Mouse (Mus musculus) brain, embryonic 14.5 days (tissue): ENCODE measurements around the gene Hfe2.
A peak's percentile ranks its signal among the peaks of the same experiment; 100 is the strongest.

Source experiments
- CTCF ChIP-seq: fragments of 200-500 bp; IDR thresholded peaks from 2 replicates; pipeline ENCODE4 v1.5.1; 2012; ENCODE audit warnings: inconsistent platforms, mild to moderate bottlenecking, moderate library complexity, borderline replicate concordance; ENCODE audit not compliant: insufficient read depth, insufficient read length; ENCODE audit errors: extremely low read depth
- POLR2A ChIP-seq: fragments of 200-500 bp; IDR thresholded peaks from 2 replicates; pipeline ENCODE4 v1.6.1; 2012; ENCODE audit warnings: mild to moderate bottlenecking, inconsistent platforms, borderline replicate concordance; ENCODE audit not compliant: poor library complexity, insufficient read depth, insufficient read length, severe bottlenecking; ENCODE audit errors: extremely low read depth

- TF ChIP-seq CTCF (peak; percentile 43; the same call in 1 of the 2 replicates), POLR2A (no peak)
Measured at GRCm38 (mm10) chr3:96522149-96522548, 2.8 kb upstream of the Hfe2 start.
